Mouse (Mus musculus): Measurements from ENCODE around the gene Pih1d1.

DNA sequence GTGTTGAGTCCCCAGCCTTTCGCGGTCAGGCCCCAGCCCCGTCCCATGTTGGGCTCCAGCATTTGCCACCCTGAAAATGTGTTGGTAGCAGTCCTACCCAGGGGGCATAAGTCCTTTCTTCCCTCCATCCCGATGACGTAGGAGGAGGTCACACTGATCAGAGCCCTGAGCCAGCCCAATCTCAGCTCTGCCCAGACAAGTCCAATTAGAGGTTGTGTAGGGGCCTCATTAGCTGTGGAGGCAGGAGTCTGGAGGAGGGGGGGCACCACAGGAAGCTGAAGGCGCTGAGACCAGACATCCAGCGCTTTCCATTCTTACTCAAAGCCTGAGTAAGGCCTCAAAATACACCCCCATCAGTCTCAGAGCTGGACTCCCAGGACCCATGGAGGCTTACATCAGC lies 31.8 kb downstream of the Pih1d1 start:
- TF ChIP-seq CTCF (conservative IDR thresholded peaks at IDR 0.05; ENCODE audit: insufficient read depth, insufficient read length, low read depth, low read length) (no peak), POLR2A (IDR thresholded peaks at IDR 0.05; ENCODE audit: low read depth, low read length) (no peak)
